Mouse (Mus musculus): ENCODE measurements around the gene Arl14ep.

The Arl14ep gene

DNA sequence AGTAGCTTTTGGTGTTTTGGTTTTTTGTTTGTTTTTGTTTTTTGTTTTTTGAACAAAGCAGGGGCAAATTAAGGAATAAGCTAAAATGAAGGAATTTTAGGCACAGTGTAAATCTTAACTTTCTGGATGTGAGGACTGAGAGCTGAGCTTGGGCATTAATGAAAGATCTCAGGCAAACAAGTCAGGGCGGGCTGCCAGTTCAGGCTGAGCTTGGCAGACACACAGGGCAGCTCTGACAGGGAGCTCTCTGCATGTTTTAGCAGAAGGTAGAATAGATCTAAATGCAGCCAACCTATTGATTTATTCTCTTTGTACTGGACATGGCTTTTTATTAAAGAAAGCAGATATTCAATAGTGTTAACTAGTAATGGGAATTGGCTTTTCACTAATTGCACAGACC is 31.8 kb downstream of the Arl14ep start:
- DNase-seq, result peak; percentile 32

DNA sequence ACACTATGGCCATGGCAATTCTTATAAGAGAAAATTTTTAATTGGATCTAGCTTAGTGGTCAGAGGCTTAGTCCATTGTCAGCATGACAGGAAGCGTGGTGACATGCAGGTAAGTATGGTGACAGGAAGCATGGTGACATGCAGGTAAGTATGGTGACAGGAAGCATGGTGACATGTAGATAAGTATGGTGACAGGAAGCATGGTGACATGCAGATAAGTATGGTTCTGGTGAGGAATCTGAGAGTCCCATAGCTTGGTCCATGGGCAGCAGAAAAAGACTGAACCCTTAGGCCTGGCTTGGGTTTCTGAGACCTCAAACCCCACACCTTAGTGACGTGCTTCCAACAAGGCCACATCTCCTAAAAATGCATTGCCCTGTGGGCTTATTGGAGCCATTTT is 38.5 kb downstream of the Arl14ep start:
- no peak for DNase-seq

DNA sequence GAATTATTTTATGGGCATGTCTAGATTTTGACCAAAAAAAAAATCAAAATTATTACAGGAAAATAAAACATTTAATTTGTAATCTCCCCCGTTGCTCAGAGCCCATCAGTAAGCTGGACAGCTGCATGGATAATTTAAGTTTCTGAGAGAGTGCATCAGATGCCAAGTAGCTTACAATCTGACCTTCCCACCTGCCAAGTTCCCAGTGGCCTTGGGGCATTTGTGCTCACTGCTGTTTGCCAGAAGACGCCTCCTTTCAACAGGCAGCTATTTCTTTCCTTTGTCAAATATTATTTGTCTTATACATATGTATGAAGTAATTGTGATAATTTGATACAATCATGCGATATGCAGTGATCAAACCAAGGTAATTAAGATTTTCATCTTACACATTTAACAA is 44.3 kb downstream of the Arl14ep start:
- DNase-seq, result no peak
